Mouse (Mus musculus): ENCODE results near the gene Msrb2.

The Msrb2 gene

GRCm38 (mm10) chr2:19390411-19391143 lies 19.3 kb downstream of the Msrb2 start:
- DNase-seq (ENCODE audit: low read depth): no peak

- DNase-seq (ENCODE audit: low read depth): no peak
Measured at GRCm38 (mm10) chr2:19391649-19392048, 20.4 kb downstream of the Msrb2 start.

GRCm38 (mm10) chr2:19392793-19393192 lies 21.6 kb downstream of the Msrb2 start:
- no peak for DNase-seq (ENCODE audit: low read depth)

- DNase-seq (ENCODE audit: low read depth): no peak
Measured at GRCm38 (mm10) chr2:19405409-19405808, 34.2 kb downstream of the Msrb2 start.

- no peak for DNase-seq (ENCODE audit: low read depth)
Measured at GRCm38 (mm10) chr2:19406531-19406930, 35.3 kb downstream of the Msrb2 start.

- peak; percentile 79 for DNase-seq (ENCODE audit: low read depth)
Measured at GRCm38 (mm10) chr2:19414222-19414965, 43.2 kb downstream of the Msrb2 start.

- DNase-seq (ENCODE audit: low read depth): peak; percentile 87
Measured at GRCm38 (mm10) chr2:19415063-19415521, 43.9 kb downstream of the Msrb2 start.

GRCm38 (mm10) chr2:19416066-19416465 lies 44.8 kb downstream of the Msrb2 start:
- DNase-seq (ENCODE audit: low read depth): no peak

GRCm38 (mm10) chr2:19419686-19420345 lies 48.6 kb downstream of the Msrb2 start:
- no peak for DNase-seq (ENCODE audit: low read depth)

GRCm38 (mm10) chr2:19422226-19422625 lies 51.0 kb downstream of the Msrb2 start:
- no peak for DNase-seq (ENCODE audit: low read depth)

- no peak for DNase-seq (ENCODE audit: low read depth)
Measured at GRCm38 (mm10) chr2:19423086-19423485, 51.8 kb downstream of the Msrb2 start.

GRCm38 (mm10) chr2:19429031-19429430 lies 57.8 kb downstream of the Msrb2 start:
- no peak for DNase-seq (ENCODE audit: low read depth)

GRCm38 (mm10) chr2:19429691-19430690 lies 58.8 kb downstream of the Msrb2 start:
- no peak for DNase-seq (ENCODE audit: low read depth)

GRCm38 (mm10) chr2:19430746-19431145 lies 59.5 kb downstream of the Msrb2 start:
- DNase-seq (ENCODE audit: low read depth): no peak

- no peak for DNase-seq (ENCODE audit: low read depth)
Measured at GRCm38 (mm10) chr2:19431186-19431585, 59.9 kb downstream of the Msrb2 start.

GRCm38 (mm10) chr2:19431614-19432323 lies 60.5 kb downstream of the Msrb2 start:
- DNase-seq (ENCODE audit: low read depth): no peak

- no peak for DNase-seq (ENCODE audit: low read depth)
Measured at GRCm38 (mm10) chr2:19444346-19444745, 73.1 kb downstream of the Msrb2 start.
